Mouse (Mus musculus): Measurements from ENCODE around the gene Unc80. TPM values are rescaled to one million over a fixed set of nuclear protein-coding genes. Genes with fewer than 3 reads are reported as not detected.

Gene Unc80
- total RNA-seq, 1 experiment = 0.22 TPM

DNA sequence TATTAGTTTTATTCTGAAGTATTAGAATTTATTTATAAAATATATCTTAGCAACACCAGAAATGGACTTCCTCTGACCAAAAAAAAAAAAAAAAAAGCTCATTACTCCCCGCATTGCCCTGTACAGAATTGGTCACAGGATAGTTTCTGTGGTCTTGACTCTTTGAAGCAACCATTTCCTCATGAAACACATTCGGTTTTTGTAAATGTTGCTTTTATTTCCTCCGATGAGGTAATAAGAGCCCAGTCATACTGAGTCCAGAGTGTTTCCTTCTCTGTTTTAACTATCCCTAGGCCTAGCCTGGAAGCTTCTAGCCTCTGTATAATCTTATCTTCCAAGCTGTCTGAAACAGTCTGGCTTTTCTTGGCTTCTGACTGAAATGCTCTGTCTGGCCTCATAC is 244.7 kb downstream of the Unc80 start:
- Histone ChIP-seq H3K36me3 (ENCODE audit: control insufficient read depth, insufficient read depth, low read length, poor library complexity, severe bottlenecking) (peaks cover 15% of the 10 kb centered on the region), H3K9ac (ENCODE audit: insufficient read depth, low read depth, low read length, poor library complexity, severe bottlenecking) (no peak overlapping the region), H3K4me1 (ENCODE audit: control insufficient read depth in 2 of 2, insufficient read depth in 2 of 2, low read length in 2 of 2, poor library complexity in 1 of 2) (no peaks in the 10 kb centered on the region), H3K9me3 (ENCODE audit: control insufficient read depth, insufficient read depth, low read depth, low read length) (no peaks in the 10 kb centered on the region), H3K27ac (ENCODE audit: insufficient read depth, low read depth, low read length, poor library complexity, severe bottlenecking) (no peak overlapping the region), H3K4me3 (ENCODE audit: insufficient read depth in 1 of 2, low read depth in 1 of 2, low read length in 2 of 2, poor library complexity in 1 of 2, severe bottlenecking in 1 of 2) (no peak overlapping the region)
- TF ChIP-seq CHD2 (IDR thresholded peaks at IDR 0.05; ENCODE audit: low read depth, low read length) (no peak), MAFK (IDR thresholded peaks at IDR 0.05; ENCODE audit: insufficient read depth, low read depth, low read length) (no peak), ZC3H11A (IDR thresholded peaks at IDR 0.05; ENCODE audit: borderline replicate concordance, low read depth, low read length) (no peak), ZNF384 (IDR thresholded peaks at IDR 0.05; ENCODE audit: low read depth, low read length) (no peak), HCFC1 (IDR thresholded peaks at IDR 0.05; ENCODE audit: borderline replicate concordance, insufficient read depth, low read length) (no peak)
- in situ Hi-C loops (cut with MboI; ENCODE audit: low sequenced_read_pairs in 2 of 2, unreplicated experiment in 2 of 2) = no loop called here
- DNase-seq (ENCODE audit: low read depth, low spot score) = no peak

GRCm38 (mm10) chr1:66730581-66730980 is 262.4 kb downstream of the Unc80 start:
- no peak for DNase-seq (ENCODE audit: low read depth, low spot score)
- in situ Hi-C loops (cut with MboI; ENCODE audit: low sequenced_read_pairs in 2 of 2, unreplicated experiment in 2 of 2) = no loop called here
- H3K9ac ChIP-seq (ENCODE audit: insufficient read depth, low read depth, low read length, poor library complexity, severe bottlenecking) = no peak overlapping the region
- no peak for TF ChIP-seq ZNF384 (IDR thresholded peaks at IDR 0.05; ENCODE audit: low read depth, low read length)
- TF ChIP-seq CHD2 (IDR thresholded peaks at IDR 0.05; ENCODE audit: low read depth, low read length) = no peak
- TF ChIP-seq HCFC1 (IDR thresholded peaks at IDR 0.05; ENCODE audit: borderline replicate concordance, insufficient read depth, low read length) = no peak
- no peak for TF ChIP-seq MAFK (IDR thresholded peaks at IDR 0.05; ENCODE audit: insufficient read depth, low read depth, low read length)
- TF ChIP-seq ZC3H11A (IDR thresholded peaks at IDR 0.05; ENCODE audit: borderline replicate concordance, low read depth, low read length) = no peak
- H3K36me3 ChIP-seq (ENCODE audit: control insufficient read depth, insufficient read depth, low read length, poor library complexity, severe bottlenecking) = no peaks in the 10 kb centered on the region
- no peak overlapping the region for H3K27ac ChIP-seq (ENCODE audit: insufficient read depth, low read depth, low read length, poor library complexity, severe bottlenecking)
- H3K4me1 ChIP-seq (ENCODE audit: control insufficient read depth in 2 of 2, insufficient read depth in 2 of 2, low read length in 2 of 2, poor library complexity in 1 of 2) = no peaks in the 10 kb centered on the region
- H3K9me3 ChIP-seq (ENCODE audit: control insufficient read depth, insufficient read depth, low read depth, low read length) = no peaks in the 10 kb centered on the region
- no peak overlapping the region for H3K4me3 ChIP-seq (ENCODE audit: insufficient read depth in 1 of 2, low read depth in 1 of 2, low read length in 2 of 2, poor library complexity in 1 of 2, severe bottlenecking in 1 of 2)

Other genes starting within 250 kb of the Unc80 start
- gene Rpe, start 232.5 kb downstream of the Unc80 start, total RNA-seq (2012; rRNA removed) = 67.9 and 73.3 TPM in 2 replicates